Mouse (Mus musculus) C2C12 (cell line): ENCODE measurements around the gene Gse1. TPM values are rescaled to one million over a fixed set of nuclear protein-coding genes. Genes with fewer than 3 reads are reported as not detected.

Source experiments
- H3K27me3 ChIP-seq: one replicate; pipeline ENCODE4 v1.6.1; 2011; ENCODE audit not compliant: control insufficient read depth, insufficient read depth, insufficient read length
- H3K36me3 ChIP-seq: one replicate; pipeline ENCODE4 v1.6.1; 2011; ENCODE audit not compliant: control insufficient read depth, insufficient read depth
- H3K4me3 ChIP-seq: one replicate; pipeline ENCODE4 v1.5.1; 2011; ENCODE audit warnings: mild to moderate bottlenecking, control low read depth; ENCODE audit not compliant: poor library complexity, insufficient read depth, severe bottlenecking
- H3K79me2 ChIP-seq: one replicate; pipeline ENCODE4 v1.6.1; 2011; ENCODE audit not compliant: control insufficient read depth, insufficient read depth
- H3K79me3 ChIP-seq: one replicate; pipeline ENCODE4 v1.6.1; 2011; ENCODE audit warnings: low read depth, control low read depth
- H3ac ChIP-seq: one replicate; pipeline ENCODE3; 2011; ENCODE audit warnings: low read depth; ENCODE audit not compliant: control insufficient read depth, insufficient read length
- CEBPB ChIP-seq: IDR thresholded peaks from one replicate; pipeline ENCODE4 v1.6.1; 2011; ENCODE audit warnings: low read depth, mild to moderate bottlenecking, control low read depth, moderate library complexity
- CTCF ChIP-seq: IDR thresholded peaks from one replicate; pipeline ENCODE4 v1.5.1; 2011; ENCODE audit not compliant: control insufficient read depth, insufficient read depth, insufficient read length
- FOSL1 ChIP-seq: IDR thresholded peaks from one replicate; pipeline ENCODE4 v1.8.0; 2011; ENCODE audit warnings: mild to moderate bottlenecking, low read length; ENCODE audit not compliant: poor library complexity, insufficient read depth, severe bottlenecking
- MAX ChIP-seq: IDR thresholded peaks from one replicate; pipeline ENCODE4 v1.6.1; 2011; ENCODE audit warnings: mild to moderate bottlenecking, control low read depth
- MYOD1 ChIP-seq: IDR thresholded peaks from one replicate; pipeline ENCODE4 v1.6.1; 2011; ENCODE audit warnings: low read depth; ENCODE audit not compliant: control insufficient read depth, insufficient read length
- MYOG ChIP-seq: IDR thresholded peaks from one replicate; pipeline ENCODE4 v1.6.1; 2011; ENCODE audit not compliant: control insufficient read depth, insufficient read length; ENCODE audit errors: extremely low read depth
- USF1 ChIP-seq: IDR thresholded peaks from one replicate; pipeline ENCODE4 v1.6.1; 2011; ENCODE audit warnings: low read depth, mild to moderate bottlenecking, control low read depth, moderate library complexity
- polyA plus RNA-seq: library from polyadenylated mRNA; unstranded; fragments of >200 nt; fragmentation: generic; extraction: Trizol; gene quantifications from one replicate; pipeline ENCODE4 v1.2.1, GENCODE M21; 2012; ENCODE audit warnings: missing spikeins

Gene Gse1
- polyA plus RNA-seq, 1 experiment: 15.6 TPM

- H3K27me3 ChIP-seq: no peaks in the 10 kb centered on the region
- no peaks in the 10 kb centered on the region for H3K36me3 ChIP-seq
- no peaks in the 10 kb centered on the region for H3K79me3 ChIP-seq
- no peak overlapping the region for H3K4me3 ChIP-seq
- H3ac ChIP-seq: no peak overlapping the region
- TF ChIP-seq MYOD1: no peak
- TF ChIP-seq CEBPB: no peak
- H3K79me2 ChIP-seq: no peaks in the 10 kb centered on the region
These were observed 223.9 kb downstream of the Gse1 start for GRCm38 (mm10) chr8:120452111-120452510.

- Histone ChIP-seq H3K79me3 (no peaks in the 10 kb centered on the region), H3K36me3 (no peaks in the 10 kb centered on the region), H3K79me2 (no peaks in the 10 kb centered on the region), H3ac (no peak overlapping the region), H3K4me3 (no peak overlapping the region), H3K27me3 (no peaks in the 10 kb centered on the region)
- no peak for TF ChIP-seq USF1
- no peak for TF ChIP-seq MAX
- no peak for TF ChIP-seq CTCF
- no peak for TF ChIP-seq CEBPB
- no peak for TF ChIP-seq MYOD1
- TF ChIP-seq MYOG: no peak
- TF ChIP-seq FOSL1: no peak
These were observed 226.1 kb downstream of the Gse1 start for GRCm38 (mm10) chr8:120454404-120454803.

- TF ChIP-seq FOSL1 (no peak), MYOD1 (no peak), CTCF (no peak), MYOG (no peak), CEBPB (no peak), USF1 (no peak), MAX (no peak)
- no peaks in the 10 kb centered on the region for H3K79me2 ChIP-seq
- H3ac ChIP-seq: no peak overlapping the region
- H3K79me3 ChIP-seq: no peaks in the 10 kb centered on the region
- H3K36me3 ChIP-seq: no peaks in the 10 kb centered on the region
- H3K4me3 ChIP-seq: no peak overlapping the region
- no peaks in the 10 kb centered on the region for H3K27me3 ChIP-seq
These were observed 232.1 kb downstream of the Gse1 start for GRCm38 (mm10) chr8:120460375-120460774.

- Histone ChIP-seq H3K79me3 (no peaks in the 10 kb centered on the region), H3K27me3 (no peaks in the 10 kb centered on the region), H3K4me3 (no peak overlapping the region), H3K36me3 (no peaks in the 10 kb centered on the region), H3K79me2 (no peaks in the 10 kb centered on the region), H3ac (no peak overlapping the region)
- no peak for TF ChIP-seq MYOG
- TF ChIP-seq MAX: no peak
- TF ChIP-seq MYOD1: no peak
- no peak for TF ChIP-seq CTCF
- no peak for TF ChIP-seq USF1
- no peak for TF ChIP-seq FOSL1
- no peak for TF ChIP-seq CEBPB
These were observed 233.9 kb downstream of the Gse1 start for GRCm38 (mm10) chr8:120462119-120462551.

GRCm38 (mm10) chr8:120462611-120463010 is 234.4 kb downstream of the Gse1 start:
- Histone ChIP-seq H3K27me3 (no peaks in the 10 kb centered on the region), H3K79me2 (no peaks in the 10 kb centered on the region), H3K4me3 (no peak overlapping the region), H3ac (no peak overlapping the region), H3K79me3 (no peaks in the 10 kb centered on the region), H3K36me3 (no peaks in the 10 kb centered on the region)
- TF ChIP-seq MYOG (no peak), CTCF (no peak), MAX (no peak), FOSL1 (no peak), USF1 (no peak), MYOD1 (no peak), CEBPB (no peak)

- Histone ChIP-seq H3K36me3 (no peaks in the 10 kb centered on the region), H3ac (no peak overlapping the region), H3K79me3 (no peaks in the 10 kb centered on the region), H3K79me2 (no peaks in the 10 kb centered on the region), H3K4me3 (no peak overlapping the region), H3K27me3 (no peaks in the 10 kb centered on the region)
- TF ChIP-seq CEBPB (no peak), FOSL1 (no peak), MYOG (no peak), CTCF (no peak), MAX (no peak), USF1 (no peak), MYOD1 (no peak)
These were observed 235.8 kb downstream of the Gse1 start for GRCm38 (mm10) chr8:120463918-120464584.
